Mouse (Mus musculus) spleen, adult 2 months (tissue): ENCODE data around the gene Slc13a5.

Source experiments
- CTCF ChIP-seq: fragments of 200-500 bp; IDR thresholded peaks from 2 replicates; pipeline ENCODE4 v1.5.1; 2011; ENCODE audit warnings: mild to moderate bottlenecking, inconsistent platforms; ENCODE audit not compliant: insufficient read depth, insufficient read length, insufficient replicate concordance; ENCODE audit errors: extremely low read depth
- POLR2A ChIP-seq: fragments of 200-500 bp; IDR thresholded peaks from 2 replicates; pipeline ENCODE4 v1.6.1; 2011; ENCODE audit warnings: low read depth, low read length, inconsistent platforms

DNA sequence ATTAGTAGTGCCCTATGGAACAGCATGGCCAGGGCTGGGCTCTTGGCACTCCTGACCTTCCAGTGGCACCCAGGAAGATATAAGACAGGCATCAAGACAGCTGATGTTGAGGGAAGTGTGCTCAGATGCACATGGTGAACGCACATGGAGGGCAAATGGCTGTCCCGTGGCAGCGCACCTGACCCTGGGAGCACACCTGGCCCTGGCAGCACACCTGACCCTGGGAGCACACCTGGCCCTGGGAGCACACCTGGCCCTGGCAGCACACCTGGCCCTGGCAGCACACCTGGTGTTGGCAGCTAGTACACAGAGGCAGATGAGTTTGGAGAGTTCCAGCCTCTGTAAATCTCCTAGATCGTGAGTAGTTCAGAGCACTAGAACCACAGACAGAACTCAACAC is 38.5 kb downstream of the Slc13a5 start:
- TF ChIP-seq POLR2A (no peak), CTCF (no peak)
